Mouse (Mus musculus): Measurements from ENCODE around the gene Zbtb7b. TPM values are rescaled to one million over a fixed set of nuclear protein-coding genes. Genes with fewer than 3 reads are reported as not detected.

The Zbtb7b gene
- total and polyA plus RNA-seq, 3 experiments, result 23.3 to 123 (median 34.2) TPM

- Histone ChIP-seq H3K36me3 (replicated peaks) (peaks cover 30% of the 10 kb centered on the region), H3K27me3 (ENCODE audit: insufficient read depth, low read length) (no peaks in the 10 kb centered on the region), H3K4me3 (ENCODE audit: low read depth, low read length) (peak overlapping the region; percentile 83), H3K4me1 (ENCODE audit: insufficient read depth, low read depth, low read length) (peaks cover 75% of the 10 kb centered on the region), H3K9me3 (replicated peaks) (no peaks in the 10 kb centered on the region)
- DNase-seq (ENCODE audit: low spot score) (peak; percentile 98), ATAC-seq (ENCODE audit: extremely low read depth, insufficient number of reproducible peaks, low FRiP score, poor library complexity, severe bottlenecking) (peak; percentile 89)
- TF ChIP-seq GATA1 (IDR thresholded peaks at IDR 0.05; ENCODE audit: borderline replicate concordance, low read length) (no peak), TAL1 (conservative IDR thresholded peaks at IDR 0.05; ENCODE audit: low read depth, low read length) (no peak), POLR2AphosphoS5 (IDR thresholded peaks at IDR 0.05; ENCODE audit: insufficient replicate concordance, low read depth, low read length) (no peak), CTCF (IDR thresholded peaks at IDR 0.05; ENCODE audit: low read depth, low read length) (no peak), GATA2 (IDR thresholded peaks at IDR 0.05; ENCODE audit: borderline replicate concordance, low read depth, low read length) (no peak)
These were observed 971 bp downstream of the Zbtb7b start for GRCm38 (mm10) chr3:89393605-89394004.

GRCm38 (mm10) chr3:89392871-89393311 is 1.7 kb downstream of the Zbtb7b start:
- TF ChIP-seq CTCF (IDR thresholded peaks at IDR 0.05; ENCODE audit: low read depth, low read length), result no peak
- TF ChIP-seq TAL1 (conservative IDR thresholded peaks at IDR 0.05; ENCODE audit: low read depth, low read length), result no peak
- TF ChIP-seq POLR2AphosphoS5 (IDR thresholded peaks at IDR 0.05; ENCODE audit: insufficient replicate concordance, low read depth, low read length), result no peak
- TF ChIP-seq GATA2 (IDR thresholded peaks at IDR 0.05; ENCODE audit: borderline replicate concordance, low read depth, low read length), result no peak
- no peak for TF ChIP-seq GATA1 (IDR thresholded peaks at IDR 0.05; ENCODE audit: borderline replicate concordance, low read length)
- Histone ChIP-seq H3K4me3 (ENCODE audit: low read depth, low read length) (peak overlapping the region; percentile 83), H3K4me1 (ENCODE audit: insufficient read depth, low read depth, low read length) (peaks cover 82% of the 10 kb centered on the region), H3K27me3 (ENCODE audit: insufficient read depth, low read length) (no peaks in the 10 kb centered on the region), H3K9me3 (replicated peaks) (no peaks in the 10 kb centered on the region), H3K36me3 (replicated peaks) (peaks cover 33% of the 10 kb centered on the region)
- no peak for ATAC-seq (ENCODE audit: extremely low read depth, insufficient number of reproducible peaks, low FRiP score, poor library complexity, severe bottlenecking)
- no peak for DNase-seq (ENCODE audit: low spot score)

GRCm38 (mm10) chr3:89391663-89392511 is 2.7 kb downstream of the Zbtb7b start:
- Histone ChIP-seq H3K4me1 (ENCODE audit: insufficient read depth, low read depth, low read length) (peaks cover 90% of the 10 kb centered on the region), H3K27me3 (ENCODE audit: insufficient read depth, low read length) (no peaks in the 10 kb centered on the region), H3K4me3 (ENCODE audit: low read depth, low read length) (peak overlapping the region; percentile 83), H3K36me3 (replicated peaks) (peaks cover 42% of the 10 kb centered on the region), H3K9me3 (replicated peaks) (no peaks in the 10 kb centered on the region)
- TF ChIP-seq CTCF (IDR thresholded peaks at IDR 0.05; ENCODE audit: low read depth, low read length) (no peak), GATA2 (IDR thresholded peaks at IDR 0.05; ENCODE audit: borderline replicate concordance, low read depth, low read length) (no peak), TAL1 (conservative IDR thresholded peaks at IDR 0.05; ENCODE audit: low read depth, low read length) (no peak), GATA1 (IDR thresholded peaks at IDR 0.05; ENCODE audit: borderline replicate concordance, low read length) (no peak), POLR2AphosphoS5 (IDR thresholded peaks at IDR 0.05; ENCODE audit: insufficient replicate concordance, low read depth, low read length) (no peak)
- DNase-seq (ENCODE audit: low spot score) (peak; percentile 37), ATAC-seq (ENCODE audit: extremely low read depth, insufficient number of reproducible peaks, low FRiP score, poor library complexity, severe bottlenecking) (no peak)

DNA sequence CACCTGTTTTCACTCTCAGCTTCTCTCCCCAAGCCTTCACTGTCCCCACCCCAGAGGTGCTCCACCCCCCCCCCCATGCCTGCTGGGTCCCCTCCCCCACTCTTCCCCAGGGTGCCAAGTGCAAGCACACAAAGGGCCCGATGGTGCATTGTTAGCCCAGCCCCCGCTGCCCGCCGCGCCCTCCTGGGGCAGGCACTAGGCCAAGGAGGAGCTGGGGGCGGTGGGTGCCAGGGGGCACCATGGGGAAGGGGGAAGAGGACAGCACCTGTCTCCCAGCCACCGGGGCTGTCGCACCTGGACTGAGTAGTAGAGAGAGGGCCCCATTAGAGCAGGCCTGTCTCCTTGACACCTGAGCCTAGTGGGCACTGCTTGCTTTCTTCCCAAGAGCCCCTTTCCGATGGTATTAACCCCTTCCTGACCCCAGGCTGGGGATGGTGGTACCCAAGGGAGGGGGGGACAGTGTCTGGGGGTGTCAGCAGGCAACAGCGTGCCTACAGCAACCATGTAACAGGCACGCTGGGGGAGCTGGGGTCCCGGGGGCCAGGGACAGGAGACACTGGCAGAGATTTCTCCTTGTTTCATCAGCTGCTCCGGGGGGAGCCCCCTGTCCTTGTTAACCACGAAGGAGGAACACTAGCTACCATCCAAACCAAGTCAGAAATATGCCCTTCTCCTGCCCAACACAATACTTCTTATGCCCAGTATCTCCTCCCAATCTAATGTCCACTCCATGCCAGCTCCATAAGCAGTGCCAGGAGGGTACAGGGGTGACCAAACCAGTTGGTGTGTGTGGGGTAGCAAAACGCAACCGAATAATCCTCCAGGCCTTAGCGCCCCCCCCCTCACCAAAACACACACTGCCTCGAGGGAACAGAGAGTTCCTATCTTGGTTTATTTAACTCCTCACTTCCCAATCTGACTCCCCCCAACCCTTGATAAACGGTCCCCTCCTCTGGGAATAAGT is 3.6 kb downstream of the Zbtb7b start:
- Histone ChIP-seq H3K4me1 (ENCODE audit: insufficient read depth, low read depth, low read length) (peaks cover 90% of the 10 kb centered on the region), H3K36me3 (replicated peaks) (peaks cover 51% of the 10 kb centered on the region), H3K4me3 (ENCODE audit: low read depth, low read length) (peak overlapping the region; percentile 83), H3K27me3 (ENCODE audit: insufficient read depth, low read length) (no peaks in the 10 kb centered on the region), H3K9me3 (replicated peaks) (no peaks in the 10 kb centered on the region)
- DNase-seq (ENCODE audit: low spot score), result no peak
- no peak for ATAC-seq (ENCODE audit: extremely low read depth, insufficient number of reproducible peaks, low FRiP score, poor library complexity, severe bottlenecking)
- TF ChIP-seq TAL1 (conservative IDR thresholded peaks at IDR 0.05; ENCODE audit: low read depth, low read length) (no peak), POLR2AphosphoS5 (IDR thresholded peaks at IDR 0.05; ENCODE audit: insufficient replicate concordance, low read depth, low read length) (no peak), CTCF (IDR thresholded peaks at IDR 0.05; ENCODE audit: low read depth, low read length) (no peak), GATA1 (IDR thresholded peaks at IDR 0.05; ENCODE audit: borderline replicate concordance, low read length) (no peak), GATA2 (IDR thresholded peaks at IDR 0.05; ENCODE audit: borderline replicate concordance, low read depth, low read length) (no peak)

DNA sequence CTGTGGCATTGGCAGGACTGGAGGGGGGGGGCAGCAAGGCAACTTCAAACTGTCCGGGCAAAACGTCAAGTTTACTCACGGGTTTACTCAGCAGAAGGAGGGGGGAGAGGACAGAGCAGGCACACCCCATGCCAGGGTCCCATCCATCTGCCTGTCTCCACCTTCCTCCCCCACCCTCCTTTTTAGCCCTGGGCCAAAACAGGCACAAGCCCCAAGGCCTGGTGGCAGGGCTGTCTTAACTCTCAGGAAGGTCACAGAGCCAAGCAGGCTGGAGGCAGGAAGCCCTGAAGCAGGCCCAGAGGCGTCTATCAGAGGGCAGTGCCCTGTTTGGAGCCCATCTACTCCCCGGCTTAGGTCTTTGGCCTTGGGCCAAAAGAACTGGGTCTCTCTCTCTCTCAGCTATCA is 4.5 kb downstream of the Zbtb7b start:
- Histone ChIP-seq H3K9me3 (replicated peaks) (no peaks in the 10 kb centered on the region), H3K27me3 (ENCODE audit: insufficient read depth, low read length) (no peaks in the 10 kb centered on the region), H3K36me3 (replicated peaks) (peaks cover 60% of the 10 kb centered on the region), H3K4me3 (ENCODE audit: low read depth, low read length) (no peak overlapping the region; the same call in 1 of the 2 replicates), H3K4me1 (ENCODE audit: insufficient read depth, low read depth, low read length) (peaks cover 90% of the 10 kb centered on the region)
- no peak for TF ChIP-seq POLR2AphosphoS5 (IDR thresholded peaks at IDR 0.05; ENCODE audit: insufficient replicate concordance, low read depth, low read length)
- TF ChIP-seq GATA1 (IDR thresholded peaks at IDR 0.05; ENCODE audit: borderline replicate concordance, low read length), result no peak
- no peak for TF ChIP-seq GATA2 (IDR thresholded peaks at IDR 0.05; ENCODE audit: borderline replicate concordance, low read depth, low read length)
- TF ChIP-seq CTCF (IDR thresholded peaks at IDR 0.05; ENCODE audit: low read depth, low read length), result no peak
- no peak for TF ChIP-seq TAL1 (conservative IDR thresholded peaks at IDR 0.05; ENCODE audit: low read depth, low read length)
- no peak for DNase-seq (ENCODE audit: low spot score)
- ATAC-seq (ENCODE audit: extremely low read depth, insufficient number of reproducible peaks, low FRiP score, poor library complexity, severe bottlenecking), result no peak
